Mouse (Mus musculus) heart, postnatal 0 days (tissue): ENCODE results near the gene Ambra1.

Source experiments
- CTCF ChIP-seq: IDR thresholded peaks from 2 replicates; pipeline ENCODE4 v1.5.1; 2016; ENCODE audit warnings: antibody characterized with exemption, control low read depth, low read depth
- EP300 ChIP-seq: IDR thresholded peaks from 2 replicates; pipeline ENCODE4 v1.6.1; 2016; ENCODE audit warnings: antibody characterized with exemption, low read depth

DNA sequence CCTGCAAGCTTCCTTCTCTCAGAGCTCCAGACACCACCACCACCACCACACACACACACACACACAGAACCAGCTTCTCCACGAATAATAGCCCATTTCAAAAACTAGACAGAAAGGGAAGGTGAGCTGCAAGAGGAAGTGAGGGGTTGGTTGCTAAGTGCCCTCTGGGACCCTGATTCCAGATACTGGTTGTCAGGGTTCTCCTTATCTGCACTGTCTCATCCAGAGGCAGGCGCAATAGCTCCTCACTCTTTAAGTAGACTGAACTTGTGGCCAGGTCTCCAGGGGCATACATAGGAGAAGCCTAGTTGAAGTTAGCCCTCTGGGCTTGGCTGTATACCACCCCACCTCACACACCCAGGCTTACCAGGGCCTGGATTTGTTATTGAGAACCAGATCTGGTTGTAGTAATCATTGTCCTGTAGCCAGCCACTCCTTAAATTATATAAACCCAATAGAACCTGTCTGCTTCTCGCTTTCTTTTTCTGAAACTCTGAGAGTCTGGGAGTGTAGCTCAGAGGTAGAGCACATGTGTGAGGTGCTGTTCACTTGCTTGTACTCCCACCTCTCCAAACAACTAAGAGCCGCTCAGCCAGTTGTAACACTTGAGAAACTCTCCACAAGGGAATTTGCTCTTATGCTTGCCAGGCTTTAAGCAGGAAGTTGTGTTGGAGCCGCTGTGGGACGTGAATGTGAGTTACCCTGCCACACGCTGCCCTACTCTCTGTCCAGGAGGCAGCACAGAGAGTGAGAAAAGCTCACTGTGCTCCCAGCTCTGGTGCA lies 183.6 kb downstream of the Ambra1 start:
- no peak for TF ChIP-seq CTCF
- no peak for TF ChIP-seq EP300
